In the genomic region with DNA sequence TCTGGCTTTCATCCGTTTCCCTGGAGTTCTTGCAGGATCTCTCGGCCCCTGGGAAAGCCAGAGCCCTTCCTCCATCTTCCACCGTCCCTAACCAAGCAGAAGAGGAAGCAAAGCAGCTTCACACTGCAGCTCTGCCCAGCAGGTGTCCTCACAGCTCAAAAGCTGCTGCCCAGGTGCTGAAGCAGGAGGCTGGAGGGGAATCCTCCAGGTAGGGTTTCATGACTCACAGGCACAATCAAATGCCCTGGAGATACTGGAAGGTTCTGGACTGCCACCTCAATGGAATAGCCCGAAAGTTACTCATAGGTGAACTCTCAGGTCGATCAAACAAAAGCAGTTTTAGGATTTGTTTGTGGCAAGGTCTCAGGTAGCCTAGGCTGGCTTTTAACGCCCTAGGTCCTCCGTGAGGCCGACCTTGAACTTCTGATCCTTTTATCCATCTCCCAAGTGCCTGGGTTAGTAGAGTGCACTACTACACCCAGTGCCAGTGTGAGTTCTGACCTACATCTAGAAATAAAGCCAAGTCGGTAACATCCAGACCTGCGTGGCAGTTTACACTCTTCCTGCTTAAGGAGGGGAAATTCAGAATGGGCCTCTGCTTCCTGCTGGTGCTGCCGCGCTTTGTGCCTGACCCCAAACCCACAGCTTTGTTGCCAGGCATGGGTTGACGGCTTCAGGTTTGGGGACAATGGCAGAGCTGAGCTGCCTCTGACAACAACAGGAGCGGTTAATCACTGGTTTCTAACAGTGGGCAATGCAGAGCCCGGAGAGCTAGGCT, we compare ENCODE assay signal across 8 mouse cellular contexts. TPM values are rescaled to one million over a fixed set of nuclear protein-coding genes. Genes with fewer than 3 reads are reported as not detected.
DNase-seq lines count a peak whose midpoint lies in the region; ATAC-seq and TF ChIP-seq lines count a peak whose summit lies in the region.

No protein-coding gene starts in this region.

- H3K4me1 ChIP-seq in kidney, embryonic 14.5 days (ENCODE audit: control insufficient read depth, insufficient read depth, low read length), result peaks cover 6% of the 10 kb centered on the region; the same call in 1 of the 2 replicates
- peaks cover 4% of the 10 kb centered on the region for H3K4me1 ChIP-seq in ES-Bruce4 (ENCODE audit: control insufficient read depth, insufficient read depth, low read length)
- 0 out of 2 replicates have a peak, but pooled peaks cover 2% of the 10 kb centered on the region for H3K4me1 ChIP-seq in intestine, embryonic 15.5 days (replicated peaks)

- H3K27me3 ChIP-seq in kidney, embryonic 14.5 days (ENCODE audit: control insufficient read depth, insufficient read depth, low read length), result no peaks in the 10 kb centered on the region
- H3K27me3 ChIP-seq in ES-Bruce4 (ENCODE audit: control insufficient read depth, insufficient read depth, low read length, poor library complexity, severe bottlenecking), result no peaks in the 10 kb centered on the region
- 0 out of 2 replicates have a peak, but pooled peaks cover 3% of the 10 kb centered on the region for H3K27me3 ChIP-seq in intestine, embryonic 15.5 days (replicated peaks)

- H3K36me3 ChIP-seq in kidney, embryonic 14.5 days (ENCODE audit: control insufficient read depth, insufficient read depth, low read length), result no peaks in the 10 kb centered on the region
- H3K36me3 ChIP-seq in ES-Bruce4 (ENCODE audit: control insufficient read depth, insufficient read depth, low read length, poor library complexity, severe bottlenecking), result no peaks in the 10 kb centered on the region
- no peaks in the 10 kb centered on the region for H3K36me3 ChIP-seq in intestine, embryonic 15.5 days

- no peak for ATAC-seq in kidney, embryonic 14.5 days (ENCODE audit: low FRiP score, low TSS enrichment)
- ATAC-seq in intestine, embryonic 15.5 days, result peak; percentile 65

- no peak overlapping the region for H3K27ac ChIP-seq in kidney, embryonic 14.5 days (ENCODE audit: low read depth, low read length)
- no peak overlapping the region for H3K27ac ChIP-seq in ES-Bruce4 (ENCODE audit: insufficient read depth, low read length)
- no peak overlapping the region for H3K27ac ChIP-seq in intestine, embryonic 15.5 days

- peak; percentile 59; the same call in 1 of the 2 replicates for TF ChIP-seq EP300 in ES-Bruce4 (IDR thresholded peaks at IDR 0.05; ENCODE audit: insufficient read depth, low read depth, low read length)

- TF ChIP-seq POLR2A in ES-Bruce4 (IDR thresholded peaks at IDR 0.05; ENCODE audit: insufficient read depth, low read length), result no peak

- no peak overlapping the region for H3K4me3 ChIP-seq in kidney, embryonic 14.5 days (ENCODE audit: low read length)
- H3K4me3 ChIP-seq in ES-Bruce4 (ENCODE audit: low read depth, low read length), result no peak overlapping the region
- no peak overlapping the region for H3K4me3 ChIP-seq in intestine, embryonic 15.5 days (replicated peaks)

- peak; percentile 64 for DNase-seq in kidney, adult 18-20 months
- DNase-seq in naive thymus-derived CD4-positive, alpha-beta T cell, adult 2 months (ENCODE audit: low read depth), result peak; percentile 71
- no peak for DNase-seq in cerebellum, postnatal 36 days
- DNase-seq in c-Kit-positive CD71-positive TER-119-positive erythroid progenitor cells, embryonic 14.5 days (ENCODE audit: low spot score), result no peak
- DNase-seq in neural tube, embryonic 10.5 days (ENCODE audit: extremely low spot score, low spot score), result no peak

- TF ChIP-seq CTCF in ES-Bruce4 (IDR thresholded peaks at IDR 0.05; ENCODE audit: low read depth, low read length), result peak; percentile 78

- WGBS in kidney, embryonic 14.5 days, result 43% methylated on average over 15 of the region's 15 CpGs
- WGBS in intestine, embryonic 15.5 days, result 42% methylated on average over 15 of the region's 15 CpGs

- no peak overlapping the region for H3K9ac ChIP-seq in kidney, embryonic 14.5 days (ENCODE audit: low read depth, low read length)
- no peak overlapping the region for H3K9ac ChIP-seq in ES-Bruce4 (ENCODE audit: low read depth, poor library complexity, severe bottlenecking)
- no peak overlapping the region for H3K9ac ChIP-seq in intestine, embryonic 15.5 days

- no peaks in the 10 kb centered on the region for H3K9me3 ChIP-seq in kidney, embryonic 14.5 days (ENCODE audit: control insufficient read depth, low read length)
- H3K9me3 ChIP-seq in ES-Bruce4 (replicated peaks; ENCODE audit: control insufficient read depth, insufficient read depth, low read length, poor library complexity, severe bottlenecking), result no peaks in the 10 kb centered on the region
- H3K9me3 ChIP-seq in intestine, embryonic 15.5 days, result no peaks in the 10 kb centered on the region

- H3K4me2 ChIP-seq in kidney, embryonic 14.5 days (replicated peaks; ENCODE audit: low read depth, low read length), result no peak overlapping the region
- no peak overlapping the region for H3K4me2 ChIP-seq in intestine, embryonic 15.5 days (replicated peaks)

RNA-seq across cellular contexts. Expression of gene Slc12a7, which starts 16.0 kb away (rescaled TPM):
- polyA plus RNA-seq in kidney, embryonic 14.5 days (2014; fragmentation: Nextera tagmentation; extraction: Ambion mirVana), result 12.9 and 28.7 TPM in 2 replicates
- 86.4 and 94.5 TPM in 2 replicates for polyA plus RNA-seq in ES-Bruce4 (2011; ENCODE audit: insufficient read depth, insufficient read length, low read depth, missing spikeins)
- polyA plus RNA-seq in intestine, embryonic 15.5 days (2015; fragmentation: Nextera tagmentation; extraction: Ambion mirVana), result 25.3 and 27.4 TPM in 2 replicates

RNA-seq across cellular contexts. Expression of gene Slc6a19, which starts 44.2 kb away (rescaled TPM):
- polyA plus RNA-seq in kidney, embryonic 14.5 days (2014; fragmentation: Nextera tagmentation; extraction: Ambion mirVana), result 0.53 and 0.92 TPM in 2 replicates
- polyA plus RNA-seq in ES-Bruce4 (2011; ENCODE audit: insufficient read depth, insufficient read length, low read depth, missing spikeins), result 0.16 and 1.3 TPM in 2 replicates
- 10.4 and 13.2 TPM in 2 replicates for polyA plus RNA-seq in intestine, embryonic 15.5 days (2015; fragmentation: Nextera tagmentation; extraction: Ambion mirVana)

Comparison
In these comparisons a context has a peak if more than half of its experiments do, and no peak if none do; other contexts are left out.
1. DNase-seq: peak in kidney, adult 18-20 months (single experiment) and naive thymus-derived CD4-positive, alpha-beta T cell, adult 2 months (single experiment); none in cerebellum, postnatal 36 days (0 of 2), c-Kit-positive CD71-positive TER-119-positive erythroid progenitor cells, embryonic 14.5 days (single experiment) and neural tube, embryonic 10.5 days (single experiment).